Mouse (Mus musculus): ENCODE measurements around the gene Rnf11.
A peak's percentile ranks its signal among the peaks of the same experiment; 100 is the strongest.

The Rnf11 gene

GRCm38 (mm10) chr4:109484621-109485020 is at the start of gene Rnf11:
Gene Rnf11 (minus strand): TSS chr4:109484728.
- DNase-seq (ENCODE audit: low spot score in 2 of 2), result no peak

DNA sequence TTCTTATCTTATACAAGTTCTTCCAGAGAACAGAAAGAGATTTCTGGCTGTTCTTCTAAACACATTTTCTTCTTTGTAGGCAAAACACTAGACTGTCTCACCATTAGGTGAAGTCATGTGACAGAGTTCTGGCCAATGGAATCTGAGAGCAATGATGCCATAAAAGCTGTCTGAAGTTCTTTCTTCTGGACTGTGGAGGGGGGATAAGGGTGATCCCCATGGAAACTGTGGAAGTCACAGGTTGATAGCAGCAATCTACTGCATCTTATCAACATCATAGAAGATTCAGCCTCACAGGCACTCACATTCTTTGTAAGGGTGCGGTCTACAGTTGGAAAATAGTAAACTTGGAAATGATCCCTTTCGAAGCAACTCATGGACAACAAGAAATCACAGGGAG is 46.6 kb upstream of the Rnf11 start, which contains the start of gene 4930522H14Rik:
Gene 4930522H14Rik (minus strand): TSS at position 187 of the 400 bp plus-strand sequence.
- no peak for DNase-seq (ENCODE audit: low spot score in 2 of 2)

GRCm38 (mm10) chr4:109530245-109530816 is 45.8 kb upstream of the Rnf11 start:
- DNase-seq (ENCODE audit: low spot score in 2 of 2), result no peak

DNA sequence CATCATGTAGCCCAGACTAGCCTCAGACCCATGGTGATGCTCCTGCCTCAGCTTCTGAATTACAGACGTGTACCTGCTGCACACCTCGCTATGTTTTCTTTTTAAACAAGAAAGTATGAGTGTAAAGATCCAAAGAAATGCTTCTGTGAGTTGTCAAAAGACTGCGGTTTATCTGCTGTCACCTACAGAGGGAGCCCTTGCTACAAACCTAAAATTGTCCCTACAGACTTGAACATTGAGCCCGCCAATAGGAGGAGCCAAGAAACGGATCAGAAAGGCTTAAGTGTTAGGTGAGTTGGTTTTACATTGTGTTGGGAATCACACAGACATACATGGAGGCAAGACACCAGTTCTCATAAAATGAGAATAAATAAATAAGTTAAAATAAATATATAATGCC is 20.4 kb upstream of the Rnf11 start:
- DNase-seq (ENCODE audit: low spot score in 2 of 2), result peak; percentile 37 to 54

- no peak for DNase-seq (ENCODE audit: low spot score in 2 of 2)
Observed at GRCm38 (mm10) chr4:109498476-109498875, 13.9 kb upstream of the Rnf11 start.

GRCm38 (mm10) chr4:109493581-109493980 is 9.1 kb upstream of the Rnf11 start:
- no peak for DNase-seq (ENCODE audit: low spot score in 2 of 2)

- no peak for DNase-seq (ENCODE audit: low spot score in 2 of 2)
Observed at GRCm38 (mm10) chr4:109488812-109489211, 4.3 kb upstream of the Rnf11 start.

DNA sequence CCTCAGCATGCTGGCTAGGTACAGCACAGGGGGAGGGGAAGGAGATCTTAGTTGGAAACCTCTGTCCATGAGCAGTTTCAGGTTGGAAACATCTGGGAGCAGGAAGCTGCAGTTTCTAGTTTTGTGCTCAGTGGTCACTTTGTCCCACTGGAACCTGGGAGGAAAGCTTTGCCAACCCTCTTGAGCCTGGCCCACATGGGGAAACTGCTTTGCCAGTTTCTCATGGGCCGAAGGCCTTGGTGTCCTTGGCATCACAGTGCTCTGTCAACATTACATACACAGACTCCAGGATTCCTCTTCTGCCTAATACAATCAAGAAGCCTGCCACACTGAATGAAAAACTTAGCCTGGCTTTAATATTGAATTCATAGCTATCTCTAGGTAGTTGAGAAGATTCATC is 1.8 kb downstream of the Rnf11 start:
- peak in 1 of 2 experiments; percentile 13 for DNase-seq (ENCODE audit: low spot score in 2 of 2)

GRCm38 (mm10) chr4:109481424-109481823 is 3.1 kb downstream of the Rnf11 start:
- DNase-seq (ENCODE audit: low spot score in 2 of 2), result no peak

- DNase-seq (ENCODE audit: low spot score in 2 of 2), result no peak
Observed at GRCm38 (mm10) chr4:109477454-109477853, 7.1 kb downstream of the Rnf11 start.

- DNase-seq (ENCODE audit: low spot score in 2 of 2), result peak; percentile 85 to 89
Observed at GRCm38 (mm10) chr4:109476554-109477014, 7.9 kb downstream of the Rnf11 start.

DNA sequence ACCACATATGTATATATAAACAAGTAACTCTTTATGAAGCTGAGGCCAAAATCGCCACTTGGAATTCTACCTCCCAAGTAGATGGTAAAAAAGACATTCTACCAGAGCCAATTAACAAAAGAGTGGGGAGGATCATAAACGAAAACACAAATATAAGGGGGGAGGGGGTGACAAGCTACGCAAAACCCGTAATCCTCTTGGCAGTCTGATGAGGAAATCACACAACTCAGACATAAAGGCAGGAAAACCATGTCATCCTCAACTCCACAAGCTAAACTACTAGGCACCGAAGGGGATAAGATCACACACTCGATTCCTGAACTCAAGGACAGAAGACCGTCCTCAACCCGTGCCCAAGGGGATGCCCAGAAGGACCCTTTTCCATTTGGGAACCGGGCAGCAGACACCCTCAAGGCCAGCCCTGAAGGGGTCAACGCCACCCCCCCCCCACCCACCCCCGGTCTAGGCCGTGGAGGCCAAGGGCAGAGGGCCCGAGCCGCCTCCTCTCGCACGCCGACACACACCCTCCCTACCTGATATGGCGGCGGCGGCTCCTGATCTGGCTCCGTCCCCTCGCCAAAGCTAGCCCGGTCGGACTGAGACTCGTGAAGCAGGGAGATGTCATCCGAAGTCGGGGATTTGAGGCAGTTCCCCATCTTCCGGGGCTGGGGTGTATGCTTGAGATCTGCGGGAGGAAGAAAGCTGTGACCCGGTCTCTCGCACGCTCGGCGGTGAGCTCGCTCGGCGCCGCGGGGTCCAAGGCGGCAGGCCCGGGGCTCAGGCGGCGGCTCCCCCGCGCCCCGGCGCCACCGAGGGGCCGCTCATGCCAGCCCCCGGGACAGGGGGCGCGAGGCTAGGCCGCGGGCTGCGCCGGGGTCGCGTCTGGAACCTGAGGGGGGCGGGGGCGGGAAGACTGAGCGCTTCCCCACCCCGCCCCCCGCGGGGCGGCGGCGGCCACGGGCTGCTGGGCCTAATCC is 8.7 kb downstream of the Rnf11 start:
- peak; percentile 50 to 55 for DNase-seq (ENCODE audit: low spot score in 2 of 2)

GRCm38 (mm10) chr4:109475078-109475477 is 9.4 kb downstream of the Rnf11 start:
- no peak for DNase-seq (ENCODE audit: low spot score in 2 of 2)

DNA sequence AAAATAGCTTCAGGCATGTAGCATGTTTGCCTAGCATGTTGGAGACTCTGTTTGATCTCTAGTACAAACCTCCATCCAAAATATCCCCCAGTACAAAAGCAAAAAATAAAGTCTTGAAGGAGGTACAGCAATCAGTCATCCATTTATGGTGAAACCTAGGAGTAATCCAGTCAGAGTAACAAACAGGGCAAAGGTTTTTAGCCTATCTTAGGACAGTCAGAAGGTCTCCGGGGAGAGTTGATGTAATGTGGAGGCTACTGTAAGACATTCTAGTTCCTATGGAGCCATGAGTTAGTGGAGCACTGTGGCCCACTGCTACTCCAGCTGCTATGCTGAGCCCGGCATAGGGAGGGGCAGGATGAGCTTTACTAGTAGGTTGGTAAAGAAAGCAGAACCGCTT is 12.0 kb downstream of the Rnf11 start:
- no peak for DNase-seq (ENCODE audit: low spot score in 2 of 2)

DNA sequence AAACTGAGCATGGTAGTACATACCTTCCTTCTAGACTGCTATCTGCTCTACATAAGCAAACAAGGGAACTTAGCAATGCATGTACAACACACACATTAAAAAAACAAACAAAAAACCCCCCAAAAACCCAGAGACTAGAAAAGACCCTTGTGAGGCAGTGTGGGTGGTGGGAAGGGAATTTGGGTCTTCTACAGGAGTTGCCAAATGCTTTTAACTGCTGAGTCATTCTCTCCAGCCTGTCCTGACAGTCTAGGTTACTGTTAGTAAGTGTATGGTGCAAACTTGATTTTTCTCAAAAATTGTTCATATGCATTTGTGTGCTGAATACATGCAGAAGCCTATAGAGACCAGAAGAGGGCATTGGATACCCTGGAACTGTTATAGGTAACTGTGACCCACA is 12.9 kb downstream of the Rnf11 start:
- no peak for DNase-seq (ENCODE audit: low spot score in 2 of 2)

- DNase-seq (ENCODE audit: low spot score in 2 of 2), result no peak
Observed at GRCm38 (mm10) chr4:109467687-109468086, 16.8 kb downstream of the Rnf11 start.

- DNase-seq (ENCODE audit: low spot score in 2 of 2), result no peak
Observed at GRCm38 (mm10) chr4:109463892-109464291, 20.6 kb downstream of the Rnf11 start.

DNA sequence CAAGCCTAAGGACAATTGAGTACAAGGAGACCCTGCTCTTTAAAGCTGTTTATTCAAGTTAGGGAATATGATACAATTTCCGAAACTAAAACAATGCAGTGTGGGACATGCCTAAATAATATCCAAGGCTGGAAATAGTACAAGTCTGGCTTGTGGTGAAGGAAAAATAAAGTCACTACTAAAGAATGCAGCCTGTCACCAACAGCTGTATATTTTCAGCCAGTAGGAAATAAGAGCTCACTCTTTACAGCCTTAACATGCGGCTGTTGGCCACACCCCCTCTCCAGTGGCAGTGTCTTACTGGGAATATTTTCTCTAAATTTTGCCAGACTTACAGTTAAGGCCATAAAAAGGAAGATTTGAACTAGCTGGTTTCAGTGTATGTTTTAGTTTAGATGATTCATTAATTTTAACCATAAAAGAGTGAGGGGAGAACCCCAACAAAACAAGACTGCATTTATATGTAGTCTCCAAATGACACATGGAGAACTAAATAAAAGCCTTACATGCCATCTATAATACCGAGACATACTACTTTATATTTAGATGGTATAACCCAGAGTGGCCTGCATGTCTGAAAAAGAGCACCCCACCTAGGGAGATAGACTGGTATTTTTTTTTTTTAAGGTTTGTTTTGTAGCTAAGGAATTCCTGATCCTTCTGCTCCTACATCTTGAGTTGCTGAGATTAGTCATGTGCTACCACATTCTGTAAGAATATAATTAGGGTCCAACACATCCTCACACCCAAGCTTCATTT is 23.9 kb downstream of the Rnf11 start:
- DNase-seq (ENCODE audit: low spot score in 2 of 2), result no peak

DNA sequence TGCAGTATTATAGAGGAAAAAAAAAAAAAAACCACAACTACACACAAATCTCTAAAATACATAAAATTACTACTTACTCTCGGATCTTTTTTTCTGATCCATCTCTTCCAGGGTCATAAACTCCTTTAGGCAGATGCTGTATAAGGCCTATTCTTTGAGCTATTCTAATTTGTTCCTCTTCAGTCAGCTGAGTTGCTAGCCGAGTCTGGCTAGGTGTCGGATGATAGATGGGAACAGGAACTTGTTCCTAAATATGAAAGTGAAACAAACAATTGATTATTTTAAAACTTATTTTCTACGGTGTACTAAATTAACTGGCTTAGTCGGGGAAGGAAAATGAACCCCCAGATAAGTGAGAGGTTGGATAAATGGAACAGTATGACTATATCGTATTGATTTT is 27.7 kb downstream of the Rnf11 start:
- DNase-seq (ENCODE audit: low spot score in 2 of 2), result no peak

DNA sequence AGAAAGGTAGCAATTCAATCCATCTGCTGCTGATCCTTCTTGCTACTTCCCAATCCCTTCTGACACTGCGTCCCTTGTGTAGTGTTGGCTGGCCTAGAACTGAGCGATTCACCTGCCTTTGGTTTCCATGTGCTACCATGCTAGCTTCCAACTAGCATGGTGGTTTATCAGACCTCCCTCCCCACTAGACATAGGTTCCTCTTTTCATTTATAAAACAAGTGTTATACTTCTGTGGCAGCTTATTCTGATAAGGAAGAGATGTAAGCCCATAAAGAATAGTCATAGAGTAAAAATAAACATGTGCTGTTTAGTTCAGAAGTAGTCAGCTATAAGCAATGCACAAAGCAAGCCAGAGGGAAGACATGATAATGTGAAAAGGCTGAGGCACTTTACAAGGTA is 36.0 kb downstream of the Rnf11 start:
- no peak for DNase-seq (ENCODE audit: low spot score in 2 of 2)

DNA sequence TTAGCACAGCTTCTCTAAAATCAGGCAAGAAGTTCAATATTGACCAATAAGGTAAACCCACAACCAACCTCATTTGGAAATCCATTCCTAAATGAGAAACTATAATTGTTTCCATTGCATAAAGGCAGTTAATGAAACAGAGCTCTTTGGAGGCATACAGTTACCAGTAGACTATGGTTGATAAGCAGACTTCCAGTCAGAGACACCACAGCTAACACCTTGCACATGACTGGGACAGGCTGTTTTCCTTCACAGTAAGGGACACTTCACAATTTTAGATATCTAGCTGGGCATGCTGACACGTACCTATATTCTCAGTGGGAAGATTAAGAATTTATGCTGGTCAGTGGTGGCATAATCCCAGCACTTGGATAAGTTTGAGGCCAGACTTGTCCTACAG is 38.6 kb downstream of the Rnf11 start:
- no peak for DNase-seq (ENCODE audit: low spot score in 2 of 2)

- DNase-seq (ENCODE audit: low spot score in 2 of 2), result no peak
Observed at GRCm38 (mm10) chr4:109445397-109445796, 39.1 kb downstream of the Rnf11 start.

Data from urinary bladder, postnatal 36 days (tissue).